Mouse (Mus musculus): ENCODE results near the gene Ccnq.

- TF ChIP-seq GATA1 (IDR thresholded peaks at IDR 0.05; ENCODE audit: low read length) (no peak), TAL1 (IDR thresholded peaks at IDR 0.05; ENCODE audit: low read length) (no peak)
These were observed 12.2 kb downstream of the Ccnq start for GRCm38 (mm10) chr11:78739361-78739760.
